Mouse (Mus musculus): ENCODE measurements at regions not wholly inside any gene's neighbourhood (a gene's known extent, or its start where the extent isn't known, plus 50 kb on each side); places are given as distances from the start of the nearest gene placed in this dataset.

DNA sequence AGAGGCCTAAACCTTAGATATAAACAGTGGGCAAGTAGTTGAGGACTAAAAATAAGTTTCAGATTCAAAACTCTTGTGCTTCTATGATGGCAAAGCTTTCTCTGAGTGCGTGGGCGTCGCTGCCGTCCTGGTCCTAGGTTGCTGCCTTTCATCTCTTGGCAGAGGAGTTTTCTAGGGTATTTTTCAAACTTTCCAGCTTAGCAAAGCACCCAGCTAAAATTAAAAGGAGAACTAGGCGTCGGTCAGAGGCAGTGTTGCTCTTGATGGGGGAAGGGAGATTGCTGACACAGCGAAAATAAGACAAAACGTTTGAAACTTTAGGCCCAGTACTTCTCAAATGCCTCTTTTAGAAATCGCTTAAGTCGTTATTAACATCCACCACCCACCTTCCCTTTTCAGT lies 80.1 kb upstream of the Zeb2 start:
- TF ChIP-seq CTCF (IDR thresholded peaks at IDR 0.05; ENCODE audit: low read depth, low read length): no peak
- TF ChIP-seq EP300 (IDR thresholded peaks at IDR 0.05; ENCODE audit: insufficient read depth, low read depth, low read length): no peak
